Mouse (Mus musculus) olfactory bulb, adult 2 months (tissue): ENCODE results near the gene Zmpste24. TPM values are rescaled to one million over a fixed set of nuclear protein-coding genes. Genes with fewer than 3 reads are reported as not detected.

Source experiments
- H3K27ac ChIP-seq: fragments of 200-500 bp; 2 replicates; pipeline ENCODE4 v1.5.1; 2012; ENCODE audit warnings: low read depth, low read length; ENCODE audit not compliant: insufficient read depth
- H3K4me1 ChIP-seq: fragments of 200-500 bp; 2 replicates; pipeline ENCODE4 v1.6.1; 2012; ENCODE audit warnings: low read length; ENCODE audit not compliant: control insufficient read depth, insufficient read depth
- H3K4me3 ChIP-seq: fragments of 200-500 bp; 2 replicates; pipeline ENCODE4 v1.5.1; 2012; ENCODE audit warnings: mild to moderate bottlenecking, low read depth, low read length, moderate library complexity; ENCODE audit not compliant: insufficient read depth
- CTCF ChIP-seq: fragments of 200-500 bp; IDR thresholded peaks from 2 replicates; pipeline ENCODE4 v1.5.1; 2012; ENCODE audit warnings: low read depth, mild to moderate bottlenecking, low read length, moderate library complexity; ENCODE audit not compliant: insufficient read depth
- POLR2A ChIP-seq: fragments of 200-500 bp; IDR thresholded peaks from 2 replicates; pipeline ENCODE4 v1.6.1; 2012; ENCODE audit warnings: mild to moderate bottlenecking, low read depth, low read length, moderate library complexity; ENCODE audit not compliant: insufficient read depth
- WGBS: fragments of 180-500 bp; shearing (Covaris S2); methylation state at CpG from one replicate; pipeline ENCODE4 v1.1.7; 2018; 5-methylcytosine and 5-hydroxymethylcytosine counted together
- polyA plus RNA-seq: library from polyadenylated mRNA; stranded (reverse); fragments of >200 nt; gene quantifications from 2 replicates; pipeline ENCODE4 v1.2.4, GENCODE M21; 2012; ENCODE audit warnings: low replicate concordance; ENCODE audit not compliant: missing spikeins, insufficient read depth, insufficient read length

Gene Zmpste24
- polyA plus RNA-seq, 1 experiment, result not detected

GRCm38 (mm10) chr4:121040323-121040722 is 57.7 kb downstream of the Zmpste24 start:
- H3K4me1 ChIP-seq, result peaks cover 16% of the 10 kb centered on the region
- no peak overlapping the region for H3K4me3 ChIP-seq
- WGBS, result 67% methylated on average over 14 of the region's 14 CpGs
- H3K27ac ChIP-seq, result no peak overlapping the region
- no peak for TF ChIP-seq CTCF
- no peak for TF ChIP-seq POLR2A

- Histone ChIP-seq H3K4me1 (peaks cover 16% of the 10 kb centered on the region), H3K4me3 (peak within 1 kb of the TSS; percentile 21), H3K27ac (no peak within 1 kb of the TSS)
- WGBS, result 16% methylated on average over 46 of the region's 46 CpGs
- TF ChIP-seq POLR2A, result no peak
- TF ChIP-seq CTCF, result no peak
Measured at GRCm38 (mm10) chr4:121039331-121040115, 58.5 kb downstream of the Zmpste24 start, which contains the start of gene Col9a2. TSS of gene Col9a2 (plus strand) at chr4:121039385.

GRCm38 (mm10) chr4:121033006-121033405 is 65.0 kb downstream of the Zmpste24 start:
- WGBS, result 77% methylated on average over 2 of the region's 2 CpGs
- H3K27ac ChIP-seq, result no peak overlapping the region
- TF ChIP-seq CTCF, result no peak
- no peak for TF ChIP-seq POLR2A
- no peak overlapping the region for H3K4me3 ChIP-seq
- no peaks in the 10 kb centered on the region for H3K4me1 ChIP-seq

- 73% methylated on average over 4 of the region's 4 CpGs for WGBS
- no peak overlapping the region for H3K4me3 ChIP-seq
- no peaks in the 10 kb centered on the region for H3K4me1 ChIP-seq
- TF ChIP-seq POLR2A (no peak), CTCF (no peak)
- no peak overlapping the region for H3K27ac ChIP-seq
Measured at GRCm38 (mm10) chr4:121031440-121031839, 66.6 kb downstream of the Zmpste24 start.

GRCm38 (mm10) chr4:121029632-121030031 is 68.4 kb downstream of the Zmpste24 start:
- 79% methylated on average over 3 of the region's 3 CpGs for WGBS
- no peaks in the 10 kb centered on the region for H3K4me1 ChIP-seq
- TF ChIP-seq POLR2A, result no peak
- no peak for TF ChIP-seq CTCF
- no peak overlapping the region for H3K4me3 ChIP-seq
- no peak overlapping the region for H3K27ac ChIP-seq

GRCm38 (mm10) chr4:121028659-121029392 is 69.2 kb downstream of the Zmpste24 start:
- peak; percentile 54 for TF ChIP-seq CTCF
- no peak for TF ChIP-seq POLR2A
- Histone ChIP-seq H3K4me3 (no peak overlapping the region), H3K4me1 (no peaks in the 10 kb centered on the region), H3K27ac (no peak overlapping the region)
- WGBS, result 29% methylated on average over 14 of the region's 14 CpGs

GRCm38 (mm10) chr4:121028146-121028545 is 69.9 kb downstream of the Zmpste24 start:
- H3K4me3 ChIP-seq, result no peak overlapping the region
- TF ChIP-seq CTCF (no peak), POLR2A (no peak)
- WGBS, result 97% methylated on average over 1 of the region's 1 CpGs

GRCm38 (mm10) chr4:121025681-121026080 is 72.4 kb downstream of the Zmpste24 start:
- WGBS, result 41% methylated on average over 2 of the region's 2 CpGs
- no peak for TF ChIP-seq POLR2A
- no peak for TF ChIP-seq CTCF
- H3K27ac ChIP-seq, result no peak overlapping the region
- no peak overlapping the region for H3K4me3 ChIP-seq
- H3K4me1 ChIP-seq, result peaks cover 7% of the 10 kb centered on the region

More at GRCm38 (mm10) chr4:121028146-121028545, 69.9 kb downstream of the Zmpste24 start:
- H3K27ac ChIP-seq, result no peak overlapping the region
- no peaks in the 10 kb centered on the region for H3K4me1 ChIP-seq

GRCm38 (mm10) chr4:121023941-121024340 is 74.1 kb downstream of the Zmpste24 start:
- TF ChIP-seq CTCF (no peak), POLR2A (no peak)
- H3K4me1 ChIP-seq, result peaks cover 12% of the 10 kb centered on the region
- WGBS, result 83% methylated on average over 2 of the region's 2 CpGs
- H3K4me3 ChIP-seq, result no peak overlapping the region
- H3K27ac ChIP-seq, result no peak overlapping the region
